Mouse (Mus musculus): ENCODE results near the gene Fam89b. TPM values are rescaled to one million over a fixed set of nuclear protein-coding genes. Genes with fewer than 3 reads are reported as not detected.

The Fam89b gene
- polyA plus RNA-seq, 1 experiment from 2014 or later: 68.6 TPM

GRCm38 (mm10) chr19:5704801-5705571 lies 24.5 kb downstream of the Fam89b start:
- Histone ChIP-seq H3K4me2 (ENCODE audit: low read depth, low read length) (no peak overlapping the region), H3K9ac (ENCODE audit: low read length) (no peak overlapping the region), H3K36me3 (ENCODE audit: control insufficient read depth, insufficient read depth) (peaks cover 40% of the 10 kb centered on the region), H3K4me1 (ENCODE audit: control insufficient read depth, insufficient read depth, low read length) (peaks cover 17% of the 10 kb centered on the region), H3K27ac (ENCODE audit: low read length) (peak overlapping the region; percentile 33), H3K27me3 (ENCODE audit: control insufficient read depth, insufficient read depth, low read length) (no peaks in the 10 kb centered on the region), H3K9me3 (replicated peaks; ENCODE audit: control insufficient read depth, low read length) (no peaks in the 10 kb centered on the region), H3K4me3 (ENCODE audit: low read length) (no peak overlapping the region)
- ATAC-seq (replicated peaks; ENCODE audit: extremely low read depth, insufficient read depth, low FRiP score): peak; percentile 60
- 35% methylated on average over 10 of the region's 10 CpGs for WGBS

GRCm38 (mm10) chr19:5704163-5704800 lies 25.2 kb downstream of the Fam89b start, which contains the start of gene Kcnk7:
Kcnk7 (plus strand) TSS chr19:5704367.
- Histone ChIP-seq H3K36me3 (ENCODE audit: control insufficient read depth, insufficient read depth) (peaks cover 39% of the 10 kb centered on the region), H3K4me2 (ENCODE audit: low read depth, low read length) (no peak within 1 kb of the TSS), H3K27ac (ENCODE audit: low read length) (peak within 1 kb of the TSS; percentile 33), H3K4me1 (ENCODE audit: control insufficient read depth, insufficient read depth, low read length) (peaks cover 17% of the 10 kb centered on the region), H3K9me3 (replicated peaks; ENCODE audit: control insufficient read depth, low read length) (no peaks in the 10 kb centered on the region), H3K4me3 (ENCODE audit: low read length) (no peak within 1 kb of the TSS), H3K9ac (ENCODE audit: low read length) (no peak within 1 kb of the TSS), H3K27me3 (ENCODE audit: control insufficient read depth, insufficient read depth, low read length) (no peaks in the 10 kb centered on the region)
- peak; percentile 32; the same call in 1 of the 2 replicates for ATAC-seq (replicated peaks; ENCODE audit: extremely low read depth, insufficient read depth, low FRiP score)
- 69% methylated on average over 17 of the region's 17 CpGs for WGBS

- Histone ChIP-seq H3K4me2 (ENCODE audit: low read depth, low read length) (peak overlapping the region; percentile 7; the same call in 1 of the 2 replicates), H3K27ac (ENCODE audit: low read length) (no peak overlapping the region), H3K9ac (ENCODE audit: low read length) (no peak overlapping the region), H3K4me1 (ENCODE audit: control insufficient read depth, insufficient read depth, low read length) (peaks cover 6% of the 10 kb centered on the region), H3K36me3 (ENCODE audit: control insufficient read depth, insufficient read depth) (peaks cover 49% of the 10 kb centered on the region), H3K27me3 (ENCODE audit: control insufficient read depth, insufficient read depth, low read length) (no peaks in the 10 kb centered on the region), H3K4me3 (ENCODE audit: low read length) (no peak overlapping the region), H3K9me3 (replicated peaks; ENCODE audit: control insufficient read depth, low read length) (no peaks in the 10 kb centered on the region)
- WGBS: 38% methylated on average over 41 of the region's 41 CpGs
- no peak for ATAC-seq (replicated peaks; ENCODE audit: extremely low read depth, insufficient read depth, low FRiP score)
These were observed 33.5 kb downstream of the Fam89b start for GRCm38 (mm10) chr19:5695849-5696462.

GRCm38 (mm10) chr19:5693801-5694200 lies 35.7 kb downstream of the Fam89b start:
- 79% methylated on average over 6 of the region's 6 CpGs for WGBS

GRCm38 (mm10) chr19:5692913-5693396 lies 36.5 kb downstream of the Fam89b start:
- Histone ChIP-seq H3K36me3 (ENCODE audit: control insufficient read depth, insufficient read depth) (peaks cover 29% of the 10 kb centered on the region), H3K9ac (ENCODE audit: low read length) (peak overlapping the region; percentile 88), H3K9me3 (replicated peaks; ENCODE audit: control insufficient read depth, low read length) (no peaks in the 10 kb centered on the region), H3K4me3 (ENCODE audit: low read length) (peak overlapping the region; percentile 77), H3K4me2 (ENCODE audit: low read depth, low read length) (peak overlapping the region; percentile 99), H3K4me1 (ENCODE audit: control insufficient read depth, insufficient read depth, low read length) (peaks cover 14% of the 10 kb centered on the region), H3K27me3 (ENCODE audit: control insufficient read depth, insufficient read depth, low read length) (no peaks in the 10 kb centered on the region), H3K27ac (ENCODE audit: low read length) (peak overlapping the region; percentile 94)
- ATAC-seq (replicated peaks; ENCODE audit: extremely low read depth, insufficient read depth, low FRiP score): no peak
- WGBS: 55% methylated on average over 10 of the region's 10 CpGs

More at GRCm38 (mm10) chr19:5693801-5694200, 35.7 kb downstream of the Fam89b start:
- Histone ChIP-seq H3K36me3 (ENCODE audit: control insufficient read depth, insufficient read depth) (peaks cover 36% of the 10 kb centered on the region), H3K4me3 (ENCODE audit: low read length) (no peak overlapping the region), H3K9me3 (replicated peaks; ENCODE audit: control insufficient read depth, low read length) (no peaks in the 10 kb centered on the region), H3K4me1 (ENCODE audit: control insufficient read depth, insufficient read depth, low read length) (peaks cover 14% of the 10 kb centered on the region), H3K27ac (ENCODE audit: low read length) (peak overlapping the region; percentile 94), H3K27me3 (ENCODE audit: control insufficient read depth, insufficient read depth, low read length) (no peaks in the 10 kb centered on the region), H3K9ac (ENCODE audit: low read length) (no peak overlapping the region), H3K4me2 (ENCODE audit: low read depth, low read length) (peak overlapping the region; percentile 99)
- no peak for ATAC-seq (replicated peaks; ENCODE audit: extremely low read depth, insufficient read depth, low FRiP score)

GRCm38 (mm10) chr19:5692086-5692912 lies 37.2 kb downstream of the Fam89b start:
- Histone ChIP-seq H3K27ac (ENCODE audit: low read length) (peak overlapping the region; percentile 94), H3K27me3 (ENCODE audit: control insufficient read depth, insufficient read depth, low read length) (no peaks in the 10 kb centered on the region), H3K9me3 (replicated peaks; ENCODE audit: control insufficient read depth, low read length) (no peaks in the 10 kb centered on the region), H3K4me2 (ENCODE audit: low read depth, low read length) (peak overlapping the region; percentile 99), H3K4me3 (ENCODE audit: low read length) (peak overlapping the region; percentile 77), H3K9ac (ENCODE audit: low read length) (peak overlapping the region; percentile 88), H3K4me1 (ENCODE audit: control insufficient read depth, insufficient read depth, low read length) (peaks cover 21% of the 10 kb centered on the region), H3K36me3 (ENCODE audit: control insufficient read depth, insufficient read depth) (peaks cover 23% of the 10 kb centered on the region)
- ATAC-seq (replicated peaks; ENCODE audit: extremely low read depth, insufficient read depth, low FRiP score): peak; percentile 25
- 53% methylated on average over 10 of the region's 10 CpGs for WGBS

GRCm38 (mm10) chr19:5691601-5692000 lies 37.9 kb downstream of the Fam89b start:
- H3K27ac ChIP-seq (ENCODE audit: low read length): peak overlapping the region; percentile 94
- H3K36me3 ChIP-seq (ENCODE audit: control insufficient read depth, insufficient read depth): peaks cover 17% of the 10 kb centered on the region
- H3K9ac ChIP-seq (ENCODE audit: low read length): peak overlapping the region; percentile 88
- whole genome bisulfite sequencing: 45% methylated on average over 5 of the region's 5 CpGs
- H3K4me3 ChIP-seq (ENCODE audit: low read length): peak overlapping the region; percentile 77
- peaks cover 21% of the 10 kb centered on the region for H3K4me1 ChIP-seq (ENCODE audit: control insufficient read depth, insufficient read depth, low read length)
- H3K9me3 ChIP-seq (replicated peaks; ENCODE audit: control insufficient read depth, low read length): no peaks in the 10 kb centered on the region
- no peaks in the 10 kb centered on the region for H3K27me3 ChIP-seq (ENCODE audit: control insufficient read depth, insufficient read depth, low read length)
- ATAC-seq (replicated peaks; ENCODE audit: extremely low read depth, insufficient read depth, low FRiP score): no peak
- H3K4me2 ChIP-seq (ENCODE audit: low read depth, low read length): peak overlapping the region; percentile 99

GRCm38 (mm10) chr19:5690343-5690735 lies 39.1 kb downstream of the Fam89b start:
- Histone ChIP-seq H3K9me3 (replicated peaks; ENCODE audit: control insufficient read depth, low read length) (no peaks in the 10 kb centered on the region), H3K4me2 (ENCODE audit: low read depth, low read length) (peak overlapping the region; percentile 99), H3K36me3 (ENCODE audit: control insufficient read depth, insufficient read depth) (peaks cover 17% of the 10 kb centered on the region), H3K9ac (ENCODE audit: low read length) (peak overlapping the region; percentile 88), H3K4me1 (ENCODE audit: control insufficient read depth, insufficient read depth, low read length) (peaks cover 21% of the 10 kb centered on the region), H3K4me3 (ENCODE audit: low read length) (peak overlapping the region; percentile 77), H3K27me3 (ENCODE audit: control insufficient read depth, insufficient read depth, low read length) (no peaks in the 10 kb centered on the region), H3K27ac (ENCODE audit: low read length) (peak overlapping the region; percentile 94)
- ATAC-seq (replicated peaks; ENCODE audit: extremely low read depth, insufficient read depth, low FRiP score): no peak
- 44% methylated on average over 15 of the region's 15 CpGs for WGBS

Data from heart, embryonic 16.5 days (tissue).